Mouse (Mus musculus) heart, adult 2 months (tissue): ENCODE measurements at regions not wholly inside any gene's neighbourhood (a gene's known extent, or its start where the extent isn't known, plus 50 kb on each side); places are given as distances from the start of the nearest gene placed in this dataset.

ENCODE experiments used
- DNase-seq, 2 experiments: peaks; one replicate each; pipeline ENCODE4 v3.0.0; 2021
- H3K27ac ChIP-seq: fragments of 200-600 bp; 2 replicates; pipeline ENCODE4 v1.8.1; 2022
- H3K27me3 ChIP-seq: fragments of 200-500 bp; 2 replicates; pipeline ENCODE4 v1.6.1; 2012; ENCODE audit warnings: mild to moderate bottlenecking, low read length, inconsistent platforms, mixed read lengths; ENCODE audit not compliant: control insufficient read depth, insufficient read depth
- H3K36me3 ChIP-seq: fragments of 200-500 bp; 2 replicates; pipeline ENCODE4 v1.6.1; 2012; ENCODE audit warnings: low read length, inconsistent platforms; ENCODE audit not compliant: control insufficient read depth, insufficient read depth
- H3K4me1 ChIP-seq: fragments of 200-500 bp; 2 replicates; pipeline ENCODE4 v1.6.1; 2011; ENCODE audit warnings: low read length; ENCODE audit not compliant: control insufficient read depth, insufficient read depth
- H3K4me3 ChIP-seq: fragments of 200-600 bp; 2 replicates; pipeline ENCODE4 v1.8.1; 2022
- H3K79me2 ChIP-seq: fragments of 200-500 bp; replicated peaks from 2 replicates; pipeline ENCODE4 v1.6.1; 2012; ENCODE audit warnings: mild to moderate bottlenecking, inconsistent platforms, low read length, moderate library complexity, mixed read lengths; ENCODE audit not compliant: control insufficient read depth, insufficient read depth
- H3K9ac ChIP-seq: fragments of 200-500 bp; 2 replicates; pipeline ENCODE4 v1.6.1; 2012; ENCODE audit warnings: low read depth, mild to moderate bottlenecking, control low read depth, inconsistent platforms, low read length, mixed read lengths
- CTCF ChIP-seq: fragments of 200-600 bp; IDR thresholded peaks from 2 replicates; pipeline ENCODE4 v1.8.1; 2022; ENCODE audit warnings: antibody characterized with exemption, mild to moderate bottlenecking, moderate library complexity
- EP300 ChIP-seq: fragments of 200-500 bp; IDR thresholded peaks from 2 replicates; pipeline ENCODE4 v1.6.1; 2011; ENCODE audit warnings: low read depth, low read length, control low read depth; ENCODE audit not compliant: insufficient read depth
- POLR2A ChIP-seq: fragments of 200-500 bp; IDR thresholded peaks from 2 replicates; pipeline ENCODE4 v1.6.1; 2011; ENCODE audit warnings: mild to moderate bottlenecking, low read depth, low read length, control low read depth; ENCODE audit not compliant: insufficient read depth
- WGBS: fragments of 180-500 bp; shearing (Covaris S2); methylation state at CpG from one replicate; pipeline ENCODE4 v1.1.7; 2018; 5-methylcytosine and 5-hydroxymethylcytosine counted together
- intact Hi-C: fragments of 180-260 bp; cut with DNase I; formaldehyde crosslinking; loops from one replicate; pipeline ENCODE4 v1.15.1; 2025

GRCm38 (mm10) chr10:104489301-104489700 is 295.5 kb downstream of the Gm4340 start:
- 26% methylated on average over 4 of the region's 4 CpGs for WGBS
- no peaks in the 10 kb centered on the region for H3K4me1 ChIP-seq

GRCm38 (mm10) chr10:104490943-104491631 is 297.2 kb downstream of the Gm4340 start:
- H3K4me3 ChIP-seq = no peak overlapping the region
- H3K79me2 ChIP-seq = no peaks in the 10 kb centered on the region
- intact Hi-C loops = no loop called here
- H3K27ac ChIP-seq = no peak overlapping the region
- no peak for DNase-seq
- H3K27me3 ChIP-seq = no peaks in the 10 kb centered on the region
- no peaks in the 10 kb centered on the region for H3K4me1 ChIP-seq
- 46% methylated on average over 2 of the region's 2 CpGs for WGBS
- TF ChIP-seq CTCF (no peak), EP300 (no peak), POLR2A (no peak)
- H3K9ac ChIP-seq = no peak overlapping the region
- H3K36me3 ChIP-seq = no peaks in the 10 kb centered on the region

More at GRCm38 (mm10) chr10:104489301-104489700, 295.5 kb downstream of the Gm4340 start:
- no peak for DNase-seq
- no peak for TF ChIP-seq EP300
- TF ChIP-seq POLR2A = no peak
- TF ChIP-seq CTCF = no peak
- no peak overlapping the region for H3K4me3 ChIP-seq
- no peak overlapping the region for H3K9ac ChIP-seq
- H3K27ac ChIP-seq = no peak overlapping the region
- no peaks in the 10 kb centered on the region for H3K79me2 ChIP-seq
- H3K36me3 ChIP-seq = no peaks in the 10 kb centered on the region
- intact Hi-C loops = no loop called here
- H3K27me3 ChIP-seq = no peaks in the 10 kb centered on the region
